Mouse (Mus musculus): ENCODE data around the gene Rftn1.

DNA sequence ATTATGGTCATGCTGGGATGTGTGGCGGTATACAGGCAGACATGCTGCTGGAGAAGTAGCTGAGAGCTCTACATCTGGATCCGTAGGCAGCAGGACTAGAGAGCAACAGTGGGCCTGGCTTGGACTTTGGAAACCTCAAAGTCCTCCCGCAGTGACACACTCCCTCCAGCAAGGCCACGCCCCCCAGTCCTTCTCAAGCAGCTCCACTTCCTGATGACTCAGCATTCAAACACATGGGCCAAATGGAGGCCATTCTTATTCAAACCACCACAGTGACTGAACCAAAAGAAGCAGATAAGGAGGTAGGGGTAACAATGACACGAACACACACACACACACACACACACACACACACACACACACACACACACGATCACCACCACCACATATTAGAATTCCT, 17.7 kb downstream of the Rftn1 start:
- TF ChIP-seq POLR2A (IDR thresholded peaks at IDR 0.05; ENCODE audit: low read depth, low read length) (no peak), CTCF (IDR thresholded peaks at IDR 0.05; ENCODE audit: extremely low read depth, insufficient read depth, insufficient read length, insufficient replicate concordance) (no peak)

Measured in spleen, adult 2 months (tissue).